Mouse (Mus musculus) stomach, embryonic 16.5 days (tissue): ENCODE results near the gene Aff3. TPM values are rescaled to one million over a fixed set of nuclear protein-coding genes. Genes with fewer than 3 reads are reported as not detected.

ENCODE experiments used
- ATAC-seq: fragments of 200-750 bp; cut with Nextera tagmentation; 2 replicates; pipeline ENCODE4 v1.8.0; 2017; ENCODE audit warnings: moderate number of reproducible peaks, moderate TSS enrichment; ENCODE audit not compliant: insufficient read depth, low FRiP score
- H3K27ac ChIP-seq: fragments of 300-500 bp; sonication (generic); 2 replicates; pipeline ENCODE4 v1.5.1; 2014; ENCODE audit warnings: low read length
- H3K27me3 ChIP-seq: fragments of 300-500 bp; sonication (generic); 2 replicates; pipeline ENCODE4 v1.6.1; 2014; ENCODE audit warnings: low read length, control low read depth, mixed read lengths; ENCODE audit not compliant: control insufficient read depth, insufficient read depth
- H3K36me3 ChIP-seq: fragments of 300-500 bp; sonication (generic); 2 replicates; pipeline ENCODE4 v1.6.1; 2014; ENCODE audit warnings: low read length; ENCODE audit not compliant: control insufficient read depth, insufficient read depth
- H3K4me1 ChIP-seq: fragments of 300-500 bp; sonication (generic); 2 replicates; pipeline ENCODE4 v1.6.1; 2014; ENCODE audit warnings: low read length, control low read depth, mixed read lengths; ENCODE audit not compliant: control insufficient read depth, insufficient read depth
- H3K4me2 ChIP-seq: fragments of 300-500 bp; sonication (generic); 2 replicates; pipeline ENCODE4 v1.6.1; 2014; ENCODE audit warnings: low read depth, low read length, mixed read lengths
- H3K4me3 ChIP-seq: fragments of 300-500 bp; sonication (generic); replicated peaks from 2 replicates; pipeline ENCODE4 v1.5.1; 2014; ENCODE audit warnings: mild to moderate bottlenecking, low read length
- H3K9ac ChIP-seq: fragments of 300-500 bp; sonication (generic); 2 replicates; pipeline ENCODE4 v1.6.1; 2014; ENCODE audit warnings: low read length
- H3K9me3 ChIP-seq: fragments of 300-500 bp; sonication (generic); replicated peaks from 2 replicates; pipeline ENCODE4 v1.6.1; 2016; ENCODE audit warnings: low read length, control low read depth; ENCODE audit not compliant: control insufficient read depth
- WGBS: fragments of 180-500 bp; shearing (Covaris S2); extraction: QIAGEN DNeasy Blood & Tissue Kit; methylation state at CpG from one replicate; pipeline ENCODE4 v1.1.7; 2014; 5-methylcytosine and 5-hydroxymethylcytosine counted together
- polyA plus RNA-seq: library from polyadenylated mRNA; unstranded; fragments of >200 nt; fragmentation: Nextera tagmentation; extraction: Ambion mirVana; gene quantifications from 2 replicates; pipeline ENCODE4 v1.2.1, GENCODE M21; 2015

The Aff3 gene
- polyA plus RNA-seq, 1 experiment from 2014 or later, result 3.0 TPM

- ATAC-seq, result peak; percentile 25; the same call in 1 of the 2 replicates
- no peak overlapping the region for H3K4me3 ChIP-seq
- no peak overlapping the region for H3K9ac ChIP-seq
- no peak overlapping the region for H3K4me2 ChIP-seq
- no peaks in the 10 kb centered on the region for H3K36me3 ChIP-seq
- WGBS, result 81% methylated on average over 12 of the region's 12 CpGs
- peaks cover 2% of the 10 kb centered on the region; the same call in 1 of the 2 replicates for H3K4me1 ChIP-seq
- no peaks in the 10 kb centered on the region for H3K9me3 ChIP-seq
- H3K27me3 ChIP-seq, result no peaks in the 10 kb centered on the region
- H3K27ac ChIP-seq, result no peak overlapping the region
Measured at GRCm38 (mm10) chr1:38450677-38451076, 214.1 kb downstream of the Aff3 start.

- Histone ChIP-seq H3K36me3 (no peaks in the 10 kb centered on the region), H3K27ac (no peak overlapping the region), H3K9me3 (no peaks in the 10 kb centered on the region), H3K4me1 (peaks cover 2% of the 10 kb centered on the region; the same call in 1 of the 2 replicates), H3K27me3 (no peaks in the 10 kb centered on the region), H3K9ac (no peak overlapping the region), H3K4me2 (no peak overlapping the region), H3K4me3 (no peak overlapping the region)
- 57% methylated on average over 7 of the region's 7 CpGs for WGBS
- no peak for ATAC-seq
Measured at GRCm38 (mm10) chr1:38449816-38450478, 214.8 kb downstream of the Aff3 start.

- Histone ChIP-seq H3K4me2 (no peak overlapping the region), H3K9me3 (no peaks in the 10 kb centered on the region), H3K27ac (no peak overlapping the region), H3K27me3 (no peaks in the 10 kb centered on the region), H3K4me1 (peaks cover 2% of the 10 kb centered on the region; the same call in 1 of the 2 replicates), H3K9ac (no peak overlapping the region), H3K4me3 (no peak overlapping the region), H3K36me3 (no peaks in the 10 kb centered on the region)
- WGBS, result 53% methylated on average over 3 of the region's 3 CpGs
- no peak for ATAC-seq
Measured at GRCm38 (mm10) chr1:38448854-38449253, 215.9 kb downstream of the Aff3 start.

- no peak overlapping the region for H3K4me2 ChIP-seq
- H3K9ac ChIP-seq, result no peak overlapping the region
- no peaks in the 10 kb centered on the region for H3K9me3 ChIP-seq
- H3K4me1 ChIP-seq, result peaks cover 5% of the 10 kb centered on the region; the same call in 1 of the 2 replicates
- ATAC-seq, result no peak; the same call in 1 of the 2 replicates
- no peak overlapping the region for H3K4me3 ChIP-seq
- no peaks in the 10 kb centered on the region for H3K36me3 ChIP-seq
- 92% methylated on average over 2 of the region's 2 CpGs for WGBS
- no peaks in the 10 kb centered on the region for H3K27me3 ChIP-seq
- H3K27ac ChIP-seq, result no peak overlapping the region
Measured at GRCm38 (mm10) chr1:38447581-38447980, 217.2 kb downstream of the Aff3 start.

GRCm38 (mm10) chr1:38446152-38446820 lies 218.5 kb downstream of the Aff3 start:
- WGBS, result 73% methylated on average over 12 of the region's 12 CpGs
- ATAC-seq, result no peak
- H3K9me3 ChIP-seq, result no peaks in the 10 kb centered on the region
- H3K4me2 ChIP-seq, result no peak overlapping the region
- H3K36me3 ChIP-seq, result no peaks in the 10 kb centered on the region
- H3K9ac ChIP-seq, result no peak overlapping the region
- no peaks in the 10 kb centered on the region for H3K27me3 ChIP-seq
- H3K27ac ChIP-seq, result no peak overlapping the region
- H3K4me1 ChIP-seq, result peaks cover 5% of the 10 kb centered on the region
- no peak overlapping the region for H3K4me3 ChIP-seq

GRCm38 (mm10) chr1:38442887-38443286 lies 221.9 kb downstream of the Aff3 start:
- H3K36me3 ChIP-seq, result no peaks in the 10 kb centered on the region
- H3K4me2 ChIP-seq, result no peak overlapping the region
- H3K9me3 ChIP-seq, result no peaks in the 10 kb centered on the region
- H3K27ac ChIP-seq, result no peak overlapping the region
- no peak overlapping the region for H3K4me3 ChIP-seq
- peaks cover 23% of the 10 kb centered on the region for H3K4me1 ChIP-seq
- H3K27me3 ChIP-seq, result no peaks in the 10 kb centered on the region
- no peak overlapping the region for H3K9ac ChIP-seq
- ATAC-seq, result no peak
- WGBS, result 71% methylated on average over 3 of the region's 3 CpGs

- Histone ChIP-seq H3K4me2 (no peak overlapping the region), H3K27ac (no peak overlapping the region; the same call in 1 of the 2 replicates), H3K4me3 (no peak overlapping the region), H3K9ac (no peak overlapping the region), H3K36me3 (no peaks in the 10 kb centered on the region), H3K4me1 (peaks cover 23% of the 10 kb centered on the region), H3K27me3 (no peaks in the 10 kb centered on the region), H3K9me3 (no peaks in the 10 kb centered on the region)
- 76% methylated on average over 9 of the region's 9 CpGs for WGBS
- ATAC-seq, result no peak
Measured at GRCm38 (mm10) chr1:38442479-38442878, 222.3 kb downstream of the Aff3 start.

- Histone ChIP-seq H3K4me2 (no peak overlapping the region), H3K9ac (no peak overlapping the region), H3K27ac (no peak overlapping the region), H3K4me1 (peaks cover 27% of the 10 kb centered on the region), H3K27me3 (no peaks in the 10 kb centered on the region), H3K36me3 (no peaks in the 10 kb centered on the region), H3K4me3 (no peak overlapping the region), H3K9me3 (no peaks in the 10 kb centered on the region)
- 68% methylated on average over 2 of the region's 2 CpGs for WGBS
- no peak for ATAC-seq
Measured at GRCm38 (mm10) chr1:38441800-38442199, 223.0 kb downstream of the Aff3 start.

GRCm38 (mm10) chr1:38440471-38440815 lies 224.3 kb downstream of the Aff3 start:
- peak overlapping the region; percentile 49; the same call in 1 of the 2 replicates for H3K27ac ChIP-seq
- no peak overlapping the region for H3K9ac ChIP-seq
- no peak overlapping the region for H3K4me2 ChIP-seq
- no peaks in the 10 kb centered on the region for H3K27me3 ChIP-seq
- H3K4me3 ChIP-seq, result no peak overlapping the region
- H3K4me1 ChIP-seq, result peaks cover 36% of the 10 kb centered on the region
- ATAC-seq, result no peak
- no peaks in the 10 kb centered on the region for H3K9me3 ChIP-seq
- no peaks in the 10 kb centered on the region for H3K36me3 ChIP-seq
- 55% methylated on average over 6 of the region's 6 CpGs for WGBS
